Mouse (Mus musculus): ENCODE data around the gene Il23a.

- no peak for TF ChIP-seq CHD2 (IDR thresholded peaks at IDR 0.05; ENCODE audit: low read depth, low read length)
- no peak for TF ChIP-seq ZC3H11A (IDR thresholded peaks at IDR 0.05; ENCODE audit: borderline replicate concordance, low read depth, low read length)
- TF ChIP-seq ZNF384 (IDR thresholded peaks at IDR 0.05; ENCODE audit: low read depth, low read length) = no peak
Measured at GRCm38 (mm10) chr10:128323516-128323915, 25.0 kb upstream of the Il23a start.
